Mouse (Mus musculus) heart, embryonic 13.5 days (tissue): ENCODE results near the gene Sbk2. TPM values are rescaled to one million over a fixed set of nuclear protein-coding genes. Genes with fewer than 3 reads are reported as not detected.
A peak's percentile ranks its signal among the peaks of the same experiment; 100 is the strongest.

Experiments
- ATAC-seq: fragments of 200-750 bp; cut with Nextera tagmentation; 2 replicates; pipeline ENCODE4 v1.8.0; 2017; ENCODE audit warnings: moderate TSS enrichment; ENCODE audit not compliant: insufficient number of reproducible peaks, low FRiP score, low TSS enrichment; ENCODE audit errors: extremely low read depth
- H3K27ac ChIP-seq: fragments of 300-500 bp; sonication (generic); replicated peaks from 2 replicates; pipeline ENCODE4 v1.5.1; 2015; ENCODE audit warnings: moderate library complexity, mild to moderate bottlenecking, inconsistent platforms
- H3K27me3 ChIP-seq: fragments of 300-500 bp; sonication (generic); replicated peaks from 2 replicates; pipeline ENCODE4 v1.6.1; 2015; ENCODE audit warnings: mild to moderate bottlenecking, inconsistent platforms
- H3K36me3 ChIP-seq: fragments of 300-500 bp; sonication (generic); 2 replicates; pipeline ENCODE4 v1.6.1; 2015; ENCODE audit warnings: mild to moderate bottlenecking, inconsistent platforms
- H3K4me1 ChIP-seq: fragments of 300-500 bp; sonication (generic); 2 replicates; pipeline ENCODE4 v1.6.1; 2015; ENCODE audit warnings: inconsistent platforms
- H3K4me2 ChIP-seq: fragments of 300-500 bp; sonication (generic); 2 replicates; pipeline ENCODE4 v1.6.1; 2015; ENCODE audit warnings: inconsistent platforms, mild to moderate bottlenecking, moderate library complexity
- H3K4me3 ChIP-seq: fragments of 300-500 bp; sonication (generic); 2 replicates; pipeline ENCODE4 v1.5.1; 2015; ENCODE audit warnings: moderate library complexity, mild to moderate bottlenecking, inconsistent platforms
- H3K9ac ChIP-seq: fragments of 300-500 bp; sonication (generic); 2 replicates; pipeline ENCODE4 v1.6.1; 2015; ENCODE audit warnings: inconsistent platforms, mild to moderate bottlenecking, moderate library complexity
- H3K9me3 ChIP-seq: fragments of 300-500 bp; sonication (generic); 2 replicates; pipeline ENCODE4 v1.6.1; 2016; ENCODE audit warnings: inconsistent platforms
- WGBS: fragments of 180-500 bp; shearing (Covaris S2); methylation state at CpG from one replicate; pipeline ENCODE4 v1.1.7; 2015; ENCODE audit warnings: mixed read lengths; 5-methylcytosine and 5-hydroxymethylcytosine counted together
- polyA plus RNA-seq: library from polyadenylated mRNA; unstranded; fragments of >200 nt; fragmentation: Nextera tagmentation; extraction: Ambion mirVana; gene quantifications from 2 replicates; pipeline ENCODE4 v1.2.1, GENCODE M21; 2015

The Sbk2 gene
- polyA plus RNA-seq, 1 experiment from 2014 or later = 4.0 TPM

- peaks cover 35% of the 10 kb centered on the region for H3K27me3 ChIP-seq
- peaks cover 31% of the 10 kb centered on the region for H3K4me1 ChIP-seq
- no peak for ATAC-seq
- H3K9me3 ChIP-seq = peaks cover 3% of the 10 kb centered on the region; the same call in 1 of the 2 replicates
- no peak overlapping the region for H3K27ac ChIP-seq
- peak overlapping the region; percentile 93 for H3K9ac ChIP-seq
- WGBS = 37% methylated on average over 51 of the region's 55 CpGs
- peak overlapping the region; percentile 76 for H3K4me2 ChIP-seq
- H3K4me3 ChIP-seq = peak overlapping the region; percentile 83
- peaks cover 33% of the 10 kb centered on the region for H3K36me3 ChIP-seq
These were observed 29.3 kb upstream of the Sbk2 start for GRCm38 (mm10) chr7:4993347-4993998.

DNA sequence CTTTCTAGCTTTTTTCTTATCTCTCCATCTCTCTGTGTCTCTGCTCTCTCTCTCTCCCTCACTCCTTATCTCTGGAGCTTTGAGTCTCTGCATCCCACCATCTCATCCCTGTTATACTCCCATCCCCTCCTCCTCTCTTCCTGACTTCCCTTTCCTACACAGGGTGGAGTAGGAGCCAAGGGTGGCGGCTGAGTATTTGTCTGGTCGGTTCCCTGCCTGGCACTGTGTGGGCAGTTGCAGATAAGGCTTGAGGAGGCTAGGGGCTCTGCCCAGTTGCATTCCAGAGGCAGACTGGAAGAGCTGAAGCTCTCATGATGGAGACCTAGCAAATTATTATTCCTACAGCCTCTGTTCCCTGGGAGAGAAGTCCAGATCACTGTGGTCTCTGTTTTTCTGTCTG lies 24.0 kb upstream of the Sbk2 start:
- H3K9ac ChIP-seq = no peak overlapping the region
- H3K36me3 ChIP-seq = peaks cover 21% of the 10 kb centered on the region
- WGBS = 26% methylated on average over 2 of the region's 2 CpGs
- H3K9me3 ChIP-seq = no peaks in the 10 kb centered on the region
- 0 out of 2 replicates have a peak, but pooled peaks cover under 1% of the 10 kb centered on the region for H3K4me1 ChIP-seq
- H3K27me3 ChIP-seq = peaks cover 31% of the 10 kb centered on the region
- H3K4me3 ChIP-seq = no peak overlapping the region
- no peak for ATAC-seq
- no peak overlapping the region for H3K27ac ChIP-seq
- no peak overlapping the region for H3K4me2 ChIP-seq

DNA sequence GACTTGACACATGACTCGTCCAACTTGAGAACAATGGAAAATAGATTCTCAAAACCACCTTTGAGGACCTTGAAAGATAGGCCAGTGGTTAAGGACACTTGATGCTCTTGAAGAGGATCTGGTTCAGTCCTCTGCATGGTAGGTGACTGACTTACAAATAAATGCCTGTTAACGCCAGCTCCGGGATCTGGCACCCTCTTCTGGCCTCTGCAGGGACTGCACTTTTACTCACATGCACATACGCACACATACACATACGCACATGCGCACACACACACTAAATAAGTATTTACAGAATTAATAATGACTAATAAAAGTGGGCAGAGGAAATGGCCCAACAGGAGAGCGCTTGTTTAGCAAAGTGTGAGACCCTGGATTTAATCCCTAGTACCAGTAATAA lies 12.6 kb upstream of the Sbk2 start:
- H3K4me3 ChIP-seq = no peak overlapping the region
- H3K9ac ChIP-seq = no peak overlapping the region
- H3K27me3 ChIP-seq = no peaks in the 10 kb centered on the region
- H3K4me1 ChIP-seq = peaks cover 23% of the 10 kb centered on the region
- H3K36me3 ChIP-seq = no peaks in the 10 kb centered on the region
- H3K9me3 ChIP-seq = no peaks in the 10 kb centered on the region
- WGBS = 83% methylated on average over 7 of the region's 7 CpGs
- no peak overlapping the region for H3K27ac ChIP-seq
- no peak overlapping the region for H3K4me2 ChIP-seq
- no peak for ATAC-seq

DNA sequence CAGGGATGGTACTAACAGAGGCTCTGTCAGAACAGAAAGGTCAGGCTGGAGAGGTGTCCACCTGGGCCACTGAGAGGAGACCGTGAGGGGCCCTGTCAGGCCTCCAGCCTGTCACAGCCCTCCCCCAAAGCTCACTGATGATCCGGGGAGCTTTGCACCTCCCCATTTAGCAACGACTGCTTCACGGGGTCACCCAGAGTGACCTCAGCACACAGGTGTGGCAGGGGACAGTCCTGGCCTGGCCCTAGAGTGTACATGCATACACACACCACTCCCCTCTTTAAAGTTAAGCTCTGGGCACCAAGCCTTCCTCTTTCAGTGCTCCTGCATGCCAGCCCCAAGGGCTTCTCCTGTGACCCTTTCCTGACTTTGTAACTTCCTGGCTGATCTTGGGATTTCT lies 11.2 kb upstream of the Sbk2 start:
- Histone ChIP-seq H3K9me3 (no peaks in the 10 kb centered on the region), H3K4me2 (no peak overlapping the region), H3K9ac (no peak overlapping the region), H3K27ac (no peak overlapping the region), H3K4me3 (no peak overlapping the region), H3K4me1 (peaks cover 24% of the 10 kb centered on the region), H3K36me3 (no peaks in the 10 kb centered on the region), H3K27me3 (no peaks in the 10 kb centered on the region)
- WGBS = 43% methylated on average over 4 of the region's 4 CpGs
- ATAC-seq = no peak

- Histone ChIP-seq H3K4me2 (peak overlapping the region; percentile 34), H3K36me3 (no peaks in the 10 kb centered on the region), H3K4me1 (peaks cover 14% of the 10 kb centered on the region), H3K9ac (peak overlapping the region; percentile 47; the same call in 1 of the 2 replicates), H3K27me3 (no peaks in the 10 kb centered on the region; the same call in 1 of the 2 replicates), H3K27ac (peak overlapping the region; percentile 54), H3K4me3 (no peak overlapping the region), H3K9me3 (no peaks in the 10 kb centered on the region)
- 38% methylated on average over 18 of the region's 18 CpGs for WGBS
- ATAC-seq = peak; percentile 58; the same call in 1 of the 2 replicates
These were observed 8.3 kb upstream of the Sbk2 start for GRCm38 (mm10) chr7:4972321-4973047.

DNA sequence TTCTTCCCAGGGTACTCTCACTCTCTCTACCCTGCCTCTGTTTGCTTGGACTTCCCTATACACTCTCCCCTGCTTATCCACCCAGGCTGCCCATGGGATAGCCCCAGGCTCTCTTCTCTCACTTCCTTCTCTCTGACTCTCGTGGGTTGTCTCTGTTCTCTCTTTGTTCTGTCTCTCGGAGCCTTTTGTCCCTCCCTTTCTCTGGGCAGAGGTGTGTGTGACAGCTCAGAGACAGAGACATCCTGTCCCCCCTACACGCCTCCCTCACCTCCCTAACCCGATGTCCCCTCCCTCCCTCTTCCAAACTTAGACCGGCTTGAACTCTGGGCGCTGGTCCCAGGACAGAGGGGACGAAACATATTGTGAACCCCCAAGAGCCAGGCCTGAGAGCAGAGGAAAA lies 7.5 kb upstream of the Sbk2 start:
- Histone ChIP-seq H3K9me3 (no peaks in the 10 kb centered on the region), H3K4me1 (peaks cover 14% of the 10 kb centered on the region), H3K27me3 (no peaks in the 10 kb centered on the region; the same call in 1 of the 2 replicates), H3K36me3 (no peaks in the 10 kb centered on the region), H3K4me3 (no peak overlapping the region), H3K4me2 (no peak overlapping the region), H3K9ac (peak overlapping the region; percentile 28; the same call in 1 of the 2 replicates), H3K27ac (peak overlapping the region; percentile 54)
- no peak for ATAC-seq
- WGBS = 16% methylated on average over 7 of the region's 7 CpGs

- Histone ChIP-seq H3K4me3 (no peak within 1 kb of the TSS), H3K9me3 (no peaks in the 10 kb centered on the region), H3K4me2 (no peak within 1 kb of the TSS), H3K36me3 (no peaks in the 10 kb centered on the region), H3K27me3 (peaks cover 3% of the 10 kb centered on the region; the same call in 1 of the 2 replicates), H3K27ac (peak within 1 kb of the TSS; percentile 54), H3K4me1 (peaks cover 14% of the 10 kb centered on the region), H3K9ac (peak within 1 kb of the TSS; percentile 28)
- no peak for ATAC-seq
- 28% methylated on average over 6 of the region's 6 CpGs for WGBS
These were observed 6.9 kb upstream of the Sbk2 start, which contains the start of gene Sbk3 for GRCm38 (mm10) chr7:4971068-4971467. TSS of gene Sbk3 (minus strand) at chr7:4971168.

GRCm38 (mm10) chr7:4964988-4965387 lies 782 bp upstream of the Sbk2 start:
- ATAC-seq = no peak
- H3K4me1 ChIP-seq = 0 out of 2 replicates have a peak, but pooled peaks cover 3% of the 10 kb centered on the region
- H3K36me3 ChIP-seq = no peaks in the 10 kb centered on the region
- no peak overlapping the region for H3K27ac ChIP-seq
- H3K27me3 ChIP-seq = peaks cover 16% of the 10 kb centered on the region; the same call in 1 of the 2 replicates
- 74% methylated on average over 5 of the region's 5 CpGs for WGBS
- no peaks in the 10 kb centered on the region for H3K9me3 ChIP-seq
- no peak overlapping the region for H3K4me2 ChIP-seq
- no peak overlapping the region for H3K9ac ChIP-seq
- no peak overlapping the region for H3K4me3 ChIP-seq

DNA sequence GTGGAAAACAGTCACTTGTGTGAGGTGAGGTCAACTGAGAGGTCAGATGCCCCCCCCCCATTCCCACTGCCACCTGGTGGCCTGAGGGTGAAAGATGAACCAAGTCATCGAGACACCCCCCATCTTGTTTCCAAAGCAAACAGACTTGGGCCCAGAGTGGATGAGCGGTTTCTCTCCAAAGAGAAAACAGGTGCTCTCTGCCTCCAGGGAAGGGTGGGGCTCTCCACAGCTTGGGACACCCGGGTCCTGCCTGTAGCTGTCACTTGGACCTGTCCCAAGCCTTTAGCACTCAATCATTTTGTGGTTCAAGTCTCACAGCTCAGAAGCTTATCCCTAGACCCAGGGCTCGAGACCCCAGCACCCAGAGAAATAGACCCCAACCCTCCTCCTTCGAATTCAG lies 679 bp downstream of the Sbk2 start:
- Histone ChIP-seq H3K9me3 (no peaks in the 10 kb centered on the region), H3K4me2 (no peak overlapping the region), H3K27me3 (peaks cover 16% of the 10 kb centered on the region; the same call in 1 of the 2 replicates), H3K4me3 (no peak overlapping the region), H3K4me1 (0 out of 2 replicates have a peak, but pooled peaks cover 3% of the 10 kb centered on the region), H3K36me3 (no peaks in the 10 kb centered on the region), H3K27ac (no peak overlapping the region), H3K9ac (peak overlapping the region; percentile 65)
- WGBS = 66% methylated on average over 5 of the region's 5 CpGs
- ATAC-seq = no peak

DNA sequence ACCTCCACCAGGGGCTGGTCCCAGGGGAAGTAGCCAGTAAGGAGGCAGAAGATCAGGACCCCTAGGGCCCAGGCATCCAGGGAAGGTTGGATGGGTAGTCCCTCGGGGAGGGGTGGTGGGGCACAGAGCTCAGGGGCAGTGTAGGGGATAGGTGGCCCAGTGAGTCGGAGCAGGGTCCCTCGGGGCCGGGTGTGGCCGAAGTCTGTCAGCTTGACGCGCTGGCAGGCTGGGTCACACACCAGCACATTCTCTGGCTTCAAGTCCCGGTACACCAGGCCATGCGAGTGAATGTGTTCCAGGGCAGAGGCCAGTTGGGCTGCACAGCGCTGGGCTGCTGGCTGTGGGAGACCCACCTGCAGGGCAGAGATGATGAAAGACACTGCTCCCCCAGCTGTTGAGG lies 6.8 kb downstream of the Sbk2 start:
- H3K4me1 ChIP-seq = peaks cover 17% of the 10 kb centered on the region
- WGBS = 77% methylated on average over 10 of the region's 10 CpGs

GRCm38 (mm10) chr7:4953815-4954445 lies 10.3 kb downstream of the Sbk2 start:
- ATAC-seq = peak; percentile 68; the same call in 1 of the 2 replicates
- Histone ChIP-seq H3K27me3 (no peaks in the 10 kb centered on the region), H3K4me2 (peak overlapping the region; percentile 11; the same call in 1 of the 2 replicates), H3K27ac (peak overlapping the region; percentile 81), H3K4me1 (peaks cover 24% of the 10 kb centered on the region), H3K4me3 (no peak overlapping the region), H3K9me3 (no peaks in the 10 kb centered on the region), H3K9ac (peak overlapping the region; percentile 59; the same call in 1 of the 2 replicates), H3K36me3 (no peaks in the 10 kb centered on the region)
- WGBS = 16% methylated on average over 10 of the region's 10 CpGs

More for the DNA sequence above, 6.8 kb downstream of the Sbk2 start:
- Histone ChIP-seq H3K9me3 (no peaks in the 10 kb centered on the region), H3K4me3 (no peak overlapping the region), H3K27ac (no peak overlapping the region), H3K27me3 (no peaks in the 10 kb centered on the region), H3K36me3 (no peaks in the 10 kb centered on the region), H3K4me2 (no peak overlapping the region), H3K9ac (peak overlapping the region; percentile 33; the same call in 1 of the 2 replicates)
- no peak for ATAC-seq
